Mouse (Mus musculus): ENCODE measurements around the gene Caml.
A peak's percentile ranks its signal among the peaks of the same experiment; 100 is the strongest.

DNA sequence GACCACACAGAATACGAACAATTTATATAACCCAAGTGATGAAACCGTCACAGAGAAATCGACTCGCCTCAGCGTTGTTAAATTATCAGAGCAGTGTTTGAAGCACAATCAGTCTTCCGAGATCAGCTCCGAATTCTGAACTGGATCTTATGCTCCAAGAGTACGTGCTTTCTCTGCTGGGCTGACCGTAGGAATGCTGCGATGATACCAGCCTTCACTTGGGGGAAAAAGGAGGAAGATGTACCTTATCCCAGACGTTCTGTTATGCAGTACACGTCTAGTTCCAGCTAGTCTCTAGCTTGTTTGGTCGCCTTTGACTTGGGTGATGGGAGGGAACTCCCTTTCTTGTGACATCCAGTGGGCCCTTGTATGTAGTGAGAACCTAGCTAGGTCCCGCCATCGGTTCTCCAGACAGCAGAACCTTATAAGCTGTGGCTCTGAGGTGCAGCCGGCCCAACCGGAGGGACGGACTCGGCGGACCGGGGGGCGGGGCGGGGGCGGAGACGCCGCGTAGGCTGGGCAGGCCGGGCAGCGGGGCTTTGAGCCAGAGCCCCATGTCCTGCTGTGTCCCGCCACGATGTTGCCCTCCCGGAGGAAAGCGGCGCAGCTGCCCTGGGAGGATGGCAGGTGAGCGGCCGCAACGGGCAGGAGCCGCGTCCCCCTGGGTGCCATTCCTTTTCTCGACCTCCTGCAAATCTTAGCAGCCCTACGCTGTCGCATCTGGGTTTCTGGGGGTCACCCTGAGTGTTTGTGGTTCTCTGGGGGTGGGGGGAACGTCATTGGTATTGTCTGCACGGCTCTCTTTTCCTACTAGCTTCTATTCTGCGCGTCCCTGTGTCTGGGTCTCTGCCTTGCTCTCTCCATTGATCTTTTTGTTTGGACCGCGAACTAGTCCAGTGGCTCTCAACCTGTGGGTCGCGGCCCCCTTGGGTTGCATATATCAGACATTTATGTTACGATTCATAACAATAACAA, 23.0 kb upstream of the Caml start, which contains the start of gene B4galt7:
- TF ChIP-seq POLR2A (IDR thresholded peaks at IDR 0.05; ENCODE audit: low read depth, low read length) (peak; percentile 22), CTCF (IDR thresholded peaks at IDR 0.05; ENCODE audit: extremely low read depth, insufficient read depth, insufficient read length, insufficient replicate concordance) (no peak)

Measured in spleen, adult 2 months (tissue).